16 mouse cellular contexts compared by ENCODE assay signal in genomic region chr11:71944398-71945097, GRCm38 (mm10).
A peak's percentile ranks its signal among the peaks of the same experiment; 100 is the strongest.
DNase-seq lines count a peak whose midpoint lies in the region; ATAC-seq and TF ChIP-seq lines count a peak whose summit lies in the region.
"Had no signal": no experiment of that assay in that cellular context is flagged by ENCODE, and none has a peak within 500 bp of the region (broad histone marks: within the 10 kb centered on the region; RNA-seq: fewer than 3 reads in every experiment).

No protein-coding gene starts in this region.

- 34% methylated on average over 9 of the region's 9 CpGs for WGBS in forebrain, embryonic 15.5 days
- 45% methylated on average over 9 of the region's 9 CpGs for WGBS in forebrain, embryonic 12.5 days
- WGBS in intestine, embryonic 15.5 days: 60% methylated on average over 9 of the region's 9 CpGs

- H3K9ac ChIP-seq in forebrain, embryonic 15.5 days (replicated peaks): no peak overlapping the region
- H3K9ac ChIP-seq in forebrain, embryonic 12.5 days: no peak overlapping the region
- H3K9ac ChIP-seq in intestine, embryonic 15.5 days: no peak overlapping the region
- H3K9ac ChIP-seq: embryonic facial prominence, embryonic 12.5 days; liver, embryonic 12.5 days had no signal

- TF ChIP-seq POLR2A in brain, embryonic 14.5 days (IDR thresholded peaks at IDR 0.05; ENCODE audit: borderline replicate concordance, extremely low read depth, insufficient read depth, insufficient read length, poor library complexity, severe bottlenecking): no peak

- H3K36me3 ChIP-seq in forebrain, embryonic 15.5 days: no peaks in the 10 kb centered on the region
- no peaks in the 10 kb centered on the region for H3K36me3 ChIP-seq in forebrain, embryonic 12.5 days (replicated peaks)
- no peaks in the 10 kb centered on the region for H3K36me3 ChIP-seq in intestine, embryonic 15.5 days
- H3K36me3 ChIP-seq: embryonic facial prominence, embryonic 12.5 days; liver, embryonic 12.5 days had no signal

- H3K4me2 ChIP-seq in forebrain, embryonic 15.5 days (replicated peaks): no peak overlapping the region
- H3K4me2 ChIP-seq in forebrain, embryonic 12.5 days: no peak overlapping the region
- H3K4me2 ChIP-seq in intestine, embryonic 15.5 days (replicated peaks): no peak overlapping the region
- H3K4me2 ChIP-seq: embryonic facial prominence, embryonic 12.5 days; liver, embryonic 12.5 days had no signal

- ATAC-seq in forebrain, embryonic 15.5 days (replicated peaks): peak; percentile 64; the same call in 1 of the 2 replicates
- ATAC-seq in forebrain, embryonic 12.5 days (ENCODE audit: low FRiP score): no peak
- no peak for ATAC-seq in intestine, embryonic 15.5 days
- ATAC-seq: intestine, embryonic 16.5 days; liver, embryonic 12.5 days had no signal

- H3K9me3 ChIP-seq in forebrain, embryonic 15.5 days: no peaks in the 10 kb centered on the region
- H3K9me3 ChIP-seq in forebrain, embryonic 12.5 days: no peaks in the 10 kb centered on the region
- no peaks in the 10 kb centered on the region for H3K9me3 ChIP-seq in intestine, embryonic 15.5 days
- H3K9me3 ChIP-seq: embryonic facial prominence, embryonic 12.5 days; liver, embryonic 12.5 days had no signal

- DNase-seq in brain, embryonic 14.5 days (ENCODE audit: low read depth): peak; percentile 74
- DNase-seq in layer of hippocampus, adult 9-10 months (ENCODE audit: low spot score): peak; percentile 68
- DNase-seq in right cerebral cortex, postnatal 14 days: peak; percentile 10
- DNase-seq in testis, postnatal 10 days (ENCODE audit: low spot score): no peak
- DNase-seq in adipocyte (ENCODE audit: low spot score): no peak
- DNase-seq: adrenal gland, postnatal 10 days; cerebellum, adult 8-10 months; heart, postnatal 10 days had no signal

- H3K4me1 ChIP-seq in forebrain, embryonic 15.5 days: peaks cover 19% of the 10 kb centered on the region; the same call in 1 of the 2 replicates
- peaks cover 21% of the 10 kb centered on the region for H3K4me1 ChIP-seq in forebrain, embryonic 12.5 days
- H3K4me1 ChIP-seq in intestine, embryonic 15.5 days (replicated peaks): no peaks in the 10 kb centered on the region
- H3K4me1 ChIP-seq: embryonic facial prominence, embryonic 12.5 days; liver, embryonic 12.5 days had no signal

- H3K27ac ChIP-seq in forebrain, embryonic 15.5 days (replicated peaks): peak overlapping the region; percentile 44
- H3K27ac ChIP-seq in forebrain, embryonic 12.5 days: no peak overlapping the region
- H3K27ac ChIP-seq in intestine, embryonic 15.5 days: no peak overlapping the region
- H3K27ac ChIP-seq: embryonic facial prominence, embryonic 12.5 days; liver, embryonic 12.5 days; macrophage; stomach, postnatal 0 days had no signal

- TF ChIP-seq CTCF in brain, embryonic 14.5 days (IDR thresholded peaks at IDR 0.05; ENCODE audit: borderline replicate concordance, extremely low read depth, insufficient read depth, insufficient read length): no peak

- no peaks in the 10 kb centered on the region for H3K27me3 ChIP-seq in forebrain, embryonic 15.5 days
- peaks cover 18% of the 10 kb centered on the region; the same call in 1 of the 2 replicates for H3K27me3 ChIP-seq in forebrain, embryonic 12.5 days
- H3K27me3 ChIP-seq in intestine, embryonic 15.5 days (replicated peaks): 0 out of 2 replicates have a peak, but pooled peaks cover 3% of the 10 kb centered on the region
- H3K27me3 ChIP-seq: embryonic facial prominence, embryonic 12.5 days; liver, embryonic 12.5 days had no signal

- H3K4me3 ChIP-seq in forebrain, embryonic 15.5 days: no peak overlapping the region
- no peak overlapping the region for H3K4me3 ChIP-seq in forebrain, embryonic 12.5 days (replicated peaks)
- H3K4me3 ChIP-seq in intestine, embryonic 15.5 days (replicated peaks): no peak overlapping the region
- H3K4me3 ChIP-seq: embryonic facial prominence, embryonic 12.5 days; liver, embryonic 12.5 days had no signal

Comparison
In these comparisons a context has a peak if more than half of its experiments do, and no peak if none do; other contexts are left out.
1. DNase-seq: peak in brain, embryonic 14.5 days (single experiment), layer of hippocampus, adult 9-10 months (single experiment) and right cerebral cortex, postnatal 14 days (single experiment); none in testis, postnatal 10 days (single experiment) and adipocyte (single experiment).